Mouse (Mus musculus) megakaryocyte, embryonic 14.5 days (primary cell): ENCODE measurements at regions not wholly inside any gene's neighbourhood (a gene's known extent, or its start where the extent isn't known, plus 50 kb on each side); places are given as distances from the start of the nearest gene placed in this dataset.

Experiments
- FLI1 ChIP-seq: IDR thresholded peaks from 2 replicates; pipeline ENCODE4 v1.6.1; 2012; ENCODE audit warnings: low read length, inconsistent platforms, mixed read lengths
- GATA1 ChIP-seq: IDR thresholded peaks from 3 replicates; pipeline ENCODE4 v1.6.1; 2012; ENCODE audit warnings: mixed read lengths, low read length, inconsistent platforms, borderline replicate concordance

- no peak for TF ChIP-seq GATA1
- TF ChIP-seq FLI1, result no peak
Measured at GRCm38 (mm10) chr5:119984206-119984605, 132.1 kb upstream of the Rbm19 start.
